Mouse (Mus musculus): ENCODE results near the gene Nf1. TPM values are rescaled to one million over a fixed set of nuclear protein-coding genes. Genes with fewer than 3 reads are reported as not detected.

Gene Nf1
- polyA plus RNA-seq, 1 experiment from 2014 or later: 12.7 TPM

DNA sequence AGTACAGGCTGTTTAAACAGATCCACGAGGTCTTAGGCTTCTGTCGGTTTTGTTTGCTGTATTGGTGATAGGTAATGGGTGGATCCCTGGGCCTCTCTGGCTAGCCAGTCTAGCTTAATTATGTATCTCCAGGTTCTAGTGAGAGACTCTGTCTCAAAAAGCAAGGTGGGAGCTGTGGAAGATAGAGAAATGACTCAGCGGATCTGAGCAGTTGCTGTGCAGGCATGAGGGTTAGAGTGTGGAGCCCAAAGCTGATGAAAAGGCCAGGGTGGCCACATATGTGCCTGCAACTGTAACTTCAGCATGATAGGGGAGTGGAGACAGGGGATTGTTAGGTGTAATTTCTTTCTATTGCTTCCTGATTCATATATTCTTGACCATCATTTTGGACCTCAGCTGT, 17.5 kb downstream of the Nf1 start:
- Histone ChIP-seq H3K36me3 (replicated peaks; ENCODE audit: control insufficient read depth, insufficient read depth) (no peaks in the 10 kb centered on the region), H3K9me3 (ENCODE audit: control insufficient read depth, low read length) (no peaks in the 10 kb centered on the region), H3K27me3 (ENCODE audit: control insufficient read depth, insufficient read depth, low read length) (no peaks in the 10 kb centered on the region), H3K4me3 (replicated peaks; ENCODE audit: low read length) (no peak overlapping the region), H3K4me1 (replicated peaks; ENCODE audit: control insufficient read depth, insufficient read depth, low read length) (no peaks in the 10 kb centered on the region; the same call in none of the 2 replicates), H3K9ac (no peak overlapping the region), H3K4me2 (replicated peaks) (no peak overlapping the region), H3K27ac (no peak overlapping the region)
- ATAC-seq (ENCODE audit: low FRiP score): no peak
- 96% methylated on average over 3 of the region's 3 CpGs for WGBS
- DNase-seq (ENCODE audit: low spot score): no peak

DNA sequence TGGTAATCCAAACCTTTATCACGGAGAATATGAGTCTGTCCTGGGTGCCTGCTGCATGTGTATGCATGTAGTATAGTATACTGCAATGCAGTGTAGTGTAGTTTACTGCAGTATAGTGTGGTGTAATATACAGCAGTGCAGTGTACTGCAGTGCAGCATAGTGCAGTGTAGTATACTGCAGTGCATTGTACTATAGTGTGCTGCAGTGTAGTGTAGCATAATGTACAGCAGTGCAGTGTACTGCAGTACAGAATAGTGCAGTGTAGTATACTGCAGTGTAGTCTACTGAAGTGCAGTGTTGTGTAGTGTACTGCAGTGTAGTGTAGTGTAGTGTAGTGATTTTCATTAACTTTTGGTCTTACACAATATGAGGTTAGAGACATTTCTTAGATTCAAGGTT, 17.9 kb downstream of the Nf1 start:
- no peaks in the 10 kb centered on the region for H3K9me3 ChIP-seq (ENCODE audit: control insufficient read depth, low read length)
- H3K4me2 ChIP-seq (replicated peaks): no peak overlapping the region
- no peaks in the 10 kb centered on the region; the same call in none of the 2 replicates for H3K4me1 ChIP-seq (replicated peaks; ENCODE audit: control insufficient read depth, insufficient read depth, low read length)
- no peak overlapping the region for H3K27ac ChIP-seq
- no peak overlapping the region for H3K4me3 ChIP-seq (replicated peaks; ENCODE audit: low read length)
- H3K27me3 ChIP-seq (ENCODE audit: control insufficient read depth, insufficient read depth, low read length): no peaks in the 10 kb centered on the region
- WGBS: 98% methylated on average over 1 of the region's 1 CpGs
- no peak overlapping the region for H3K9ac ChIP-seq
- ATAC-seq (ENCODE audit: low FRiP score): no peak
- no peaks in the 10 kb centered on the region for H3K36me3 ChIP-seq (replicated peaks; ENCODE audit: control insufficient read depth, insufficient read depth)
- no peak for DNase-seq (ENCODE audit: low spot score)

DNA sequence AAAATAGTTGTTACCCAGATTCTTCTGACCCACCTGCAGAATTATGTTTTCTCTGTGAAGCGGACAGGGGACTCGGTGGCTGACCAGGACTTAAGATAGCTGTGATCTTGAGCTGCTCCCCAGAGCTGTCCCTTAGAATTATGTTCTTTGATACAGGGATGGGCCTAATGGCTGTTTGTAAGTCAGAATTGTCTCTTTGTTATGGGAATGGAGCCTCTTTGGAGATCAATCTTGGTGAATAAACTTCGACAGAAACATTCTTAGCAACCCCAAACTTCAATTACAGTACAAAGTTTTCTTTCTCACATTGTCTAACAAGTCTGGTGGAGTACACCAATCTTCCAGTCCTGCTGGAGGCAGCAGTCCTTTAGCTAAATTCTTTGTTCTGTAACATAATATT, 25.5 kb downstream of the Nf1 start:
- no peak overlapping the region for H3K9ac ChIP-seq
- H3K9me3 ChIP-seq (ENCODE audit: control insufficient read depth, low read length): no peaks in the 10 kb centered on the region
- WGBS: 90% methylated on average over 3 of the region's 3 CpGs
- DNase-seq (ENCODE audit: low spot score): no peak
- H3K4me2 ChIP-seq (replicated peaks): no peak overlapping the region
- no peak overlapping the region for H3K4me3 ChIP-seq (replicated peaks; ENCODE audit: low read length)
- H3K4me1 ChIP-seq (replicated peaks; ENCODE audit: control insufficient read depth, insufficient read depth, low read length): peaks cover 5% of the 10 kb centered on the region; the same call in 1 of the 2 replicates
- no peak overlapping the region for H3K27ac ChIP-seq
- H3K27me3 ChIP-seq (ENCODE audit: control insufficient read depth, insufficient read depth, low read length): no peaks in the 10 kb centered on the region
- ATAC-seq (ENCODE audit: low FRiP score): no peak
- H3K36me3 ChIP-seq (replicated peaks; ENCODE audit: control insufficient read depth, insufficient read depth): no peaks in the 10 kb centered on the region

DNA sequence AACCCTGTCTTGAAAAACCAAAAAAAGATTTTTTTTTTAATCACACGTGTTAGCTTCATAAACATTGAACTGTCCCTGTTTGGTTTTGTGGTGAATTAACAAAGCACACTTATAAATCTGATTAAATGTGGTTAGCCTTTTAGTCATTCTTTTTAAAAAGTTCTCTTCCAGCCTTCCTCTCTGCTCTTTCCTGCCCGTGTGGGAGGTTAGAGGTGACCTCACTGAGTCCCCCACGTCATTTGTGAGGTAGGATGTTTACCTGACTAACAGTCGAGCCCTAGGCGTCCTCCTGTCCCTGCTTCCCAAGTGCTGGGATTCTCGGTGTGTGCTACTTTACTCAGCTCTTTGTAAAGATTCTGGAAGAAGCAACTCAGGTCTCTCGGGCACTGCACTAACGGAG, 26.8 kb downstream of the Nf1 start:
- WGBS: 41% methylated on average over 8 of the region's 8 CpGs
- H3K4me3 ChIP-seq (replicated peaks; ENCODE audit: low read length): no peak overlapping the region
- no peak overlapping the region for H3K4me2 ChIP-seq (replicated peaks)
- H3K4me1 ChIP-seq (replicated peaks; ENCODE audit: control insufficient read depth, insufficient read depth, low read length): peaks cover 5% of the 10 kb centered on the region; the same call in 1 of the 2 replicates
- H3K36me3 ChIP-seq (replicated peaks; ENCODE audit: control insufficient read depth, insufficient read depth): no peaks in the 10 kb centered on the region
- no peak for DNase-seq (ENCODE audit: low spot score)
- H3K9ac ChIP-seq: no peak overlapping the region
- H3K27me3 ChIP-seq (ENCODE audit: control insufficient read depth, insufficient read depth, low read length): no peaks in the 10 kb centered on the region
- H3K9me3 ChIP-seq (ENCODE audit: control insufficient read depth, low read length): no peaks in the 10 kb centered on the region
- H3K27ac ChIP-seq: no peak overlapping the region
- ATAC-seq (ENCODE audit: low FRiP score): no peak

DNA sequence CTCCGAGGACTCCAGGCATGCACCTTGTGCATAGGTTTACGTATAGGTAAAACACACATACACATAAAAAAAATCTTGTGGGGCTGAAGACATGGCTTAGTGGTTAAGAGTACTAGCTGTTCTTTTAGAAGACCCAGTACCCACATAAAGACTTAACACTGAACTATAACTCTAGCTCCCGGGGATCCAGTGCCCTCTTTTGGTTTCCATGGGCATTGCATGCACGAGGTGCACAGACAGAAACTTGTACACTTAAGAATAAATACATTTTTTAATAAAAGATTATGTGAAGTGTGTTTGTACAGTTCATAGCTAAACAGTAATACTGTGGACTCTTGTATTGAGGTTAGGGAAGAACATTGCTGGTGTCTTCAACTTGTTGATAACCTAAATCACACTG, 33.5 kb downstream of the Nf1 start:
- Histone ChIP-seq H3K4me2 (replicated peaks) (no peak overlapping the region), H3K9ac (no peak overlapping the region), H3K9me3 (ENCODE audit: control insufficient read depth, low read length) (no peaks in the 10 kb centered on the region), H3K4me3 (replicated peaks; ENCODE audit: low read length) (no peak overlapping the region), H3K27ac (no peak overlapping the region), H3K4me1 (replicated peaks; ENCODE audit: control insufficient read depth, insufficient read depth, low read length) (no peaks in the 10 kb centered on the region), H3K36me3 (replicated peaks; ENCODE audit: control insufficient read depth, insufficient read depth) (no peaks in the 10 kb centered on the region), H3K27me3 (ENCODE audit: control insufficient read depth, insufficient read depth, low read length) (no peaks in the 10 kb centered on the region)
- 93% methylated on average over 4 of the region's 4 CpGs for WGBS
- ATAC-seq (ENCODE audit: low FRiP score) (no peak), DNase-seq (ENCODE audit: low spot score) (no peak)

DNA sequence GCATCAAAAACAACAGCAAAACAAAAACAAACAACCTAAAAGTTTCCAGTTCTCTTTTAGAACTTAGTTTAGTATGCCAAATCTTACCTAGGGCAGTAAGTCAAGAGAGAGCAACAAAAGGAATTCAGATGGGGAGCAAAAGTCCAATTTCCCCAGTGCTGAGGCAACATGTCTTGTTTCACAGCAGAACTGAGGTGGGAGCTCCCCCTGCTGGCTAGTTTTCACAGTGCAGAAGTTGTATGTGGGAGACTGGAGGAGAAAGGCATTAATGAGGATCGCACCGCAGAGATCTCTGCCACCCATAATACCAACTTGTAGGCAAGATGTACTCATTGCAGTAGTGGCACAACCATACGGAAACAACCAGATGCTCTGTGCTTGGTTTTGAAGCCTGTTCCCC, 58.8 kb downstream of the Nf1 start:
- 64% methylated on average over 3 of the region's 3 CpGs for WGBS
- Histone ChIP-seq H3K4me1 (replicated peaks; ENCODE audit: control insufficient read depth, insufficient read depth, low read length) (no peaks in the 10 kb centered on the region), H3K4me2 (replicated peaks) (no peak overlapping the region), H3K36me3 (replicated peaks; ENCODE audit: control insufficient read depth, insufficient read depth) (peaks cover 36% of the 10 kb centered on the region), H3K9ac (no peak overlapping the region), H3K27me3 (ENCODE audit: control insufficient read depth, insufficient read depth, low read length) (no peaks in the 10 kb centered on the region), H3K9me3 (ENCODE audit: control insufficient read depth, low read length) (no peaks in the 10 kb centered on the region), H3K4me3 (replicated peaks; ENCODE audit: low read length) (no peak overlapping the region), H3K27ac (no peak overlapping the region)
- no peak for ATAC-seq (ENCODE audit: low FRiP score)
- DNase-seq (ENCODE audit: low spot score): peak; percentile 90

DNA sequence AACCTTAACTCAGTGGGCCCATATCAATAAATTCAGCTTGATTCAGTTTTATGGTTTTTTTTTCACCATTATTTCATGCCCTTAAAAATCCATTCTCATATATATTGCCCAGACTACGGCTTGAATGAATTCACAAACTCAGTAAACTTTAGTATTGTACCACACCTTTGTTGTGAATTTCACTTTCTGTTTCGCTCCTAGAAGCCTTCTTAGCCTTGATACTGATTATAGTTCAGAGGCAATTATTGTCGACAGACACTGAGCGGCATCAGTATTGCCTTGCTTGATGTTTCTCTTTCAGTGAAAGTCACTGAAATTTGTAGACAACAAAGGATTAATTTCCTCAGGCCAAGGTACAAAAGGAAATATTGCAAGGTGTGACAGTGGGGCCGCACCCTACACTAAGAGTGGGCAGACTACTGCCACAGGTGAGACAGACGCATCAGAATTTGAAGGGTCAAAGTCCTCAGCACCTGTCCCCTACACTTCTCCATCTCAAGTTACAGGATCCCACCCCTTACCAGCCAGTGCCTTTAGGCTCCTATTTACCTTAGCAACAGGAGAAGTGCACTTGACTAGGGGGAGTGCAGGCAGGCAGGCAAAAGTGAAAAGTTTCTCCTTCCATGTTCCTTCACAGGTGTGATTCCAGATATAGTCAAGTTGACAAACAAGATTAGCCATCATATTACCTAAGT, 64.3 kb downstream of the Nf1 start:
- no peak overlapping the region for H3K9ac ChIP-seq
- H3K4me1 ChIP-seq (replicated peaks; ENCODE audit: control insufficient read depth, insufficient read depth, low read length): no peaks in the 10 kb centered on the region
- H3K4me3 ChIP-seq (replicated peaks; ENCODE audit: low read length): no peak overlapping the region
- no peak overlapping the region for H3K4me2 ChIP-seq (replicated peaks)
- 96% methylated on average over 6 of the region's 6 CpGs for WGBS
- H3K9me3 ChIP-seq (ENCODE audit: control insufficient read depth, low read length): no peaks in the 10 kb centered on the region
- no peak for ATAC-seq (ENCODE audit: low FRiP score)
- H3K27ac ChIP-seq: no peak overlapping the region
- H3K27me3 ChIP-seq (ENCODE audit: control insufficient read depth, insufficient read depth, low read length): no peaks in the 10 kb centered on the region
- H3K36me3 ChIP-seq (replicated peaks; ENCODE audit: control insufficient read depth, insufficient read depth): peaks cover 18% of the 10 kb centered on the region
- DNase-seq (ENCODE audit: low spot score): no peak

DNA sequence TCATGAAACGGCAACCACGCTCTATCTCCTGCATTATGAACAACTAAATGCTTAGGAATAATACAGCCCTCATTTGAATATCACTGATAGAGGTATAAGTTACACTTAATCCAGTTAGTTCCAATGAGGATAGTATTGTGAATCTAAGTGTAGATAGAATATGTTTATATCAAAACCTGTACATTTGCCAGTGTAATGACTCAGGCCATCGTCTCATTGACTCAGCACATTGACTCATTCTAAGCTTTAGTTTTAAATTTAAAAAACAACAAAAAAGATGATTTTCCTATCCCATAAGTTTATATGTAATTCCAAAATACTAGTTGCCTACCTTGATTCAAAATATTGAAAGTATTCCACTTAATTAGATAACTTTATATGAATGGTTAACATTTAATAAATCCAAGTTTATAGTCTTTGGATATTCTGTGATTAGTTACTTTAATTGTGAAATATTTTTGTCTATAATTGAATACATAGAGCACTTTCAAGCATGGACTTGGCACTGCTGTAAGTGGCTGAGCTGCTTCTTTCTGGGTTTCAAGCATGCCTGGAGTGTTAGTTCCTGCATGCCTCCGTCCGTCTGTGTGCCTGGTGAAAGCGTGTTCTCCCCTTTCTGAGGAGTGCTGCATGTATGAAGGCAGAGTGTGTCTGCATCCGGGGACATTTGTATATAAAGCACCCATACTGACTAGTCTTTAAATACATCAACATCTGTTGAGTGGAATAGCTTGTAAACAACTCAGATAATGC, 74.4 kb downstream of the Nf1 start:
- H3K27ac ChIP-seq: no peak overlapping the region
- H3K4me2 ChIP-seq (replicated peaks): no peak overlapping the region
- peaks cover 49% of the 10 kb centered on the region for H3K36me3 ChIP-seq (replicated peaks; ENCODE audit: control insufficient read depth, insufficient read depth)
- no peak overlapping the region for H3K9ac ChIP-seq
- 92% methylated on average over 7 of the region's 7 CpGs for WGBS
- no peaks in the 10 kb centered on the region for H3K4me1 ChIP-seq (replicated peaks; ENCODE audit: control insufficient read depth, insufficient read depth, low read length)
- no peak overlapping the region for H3K4me3 ChIP-seq (replicated peaks; ENCODE audit: low read length)
- ATAC-seq (ENCODE audit: low FRiP score) (no peak), DNase-seq (ENCODE audit: low spot score) (no peak)
- H3K27me3 ChIP-seq (ENCODE audit: control insufficient read depth, insufficient read depth, low read length): no peaks in the 10 kb centered on the region
- H3K9me3 ChIP-seq (ENCODE audit: control insufficient read depth, low read length): no peaks in the 10 kb centered on the region

DNA sequence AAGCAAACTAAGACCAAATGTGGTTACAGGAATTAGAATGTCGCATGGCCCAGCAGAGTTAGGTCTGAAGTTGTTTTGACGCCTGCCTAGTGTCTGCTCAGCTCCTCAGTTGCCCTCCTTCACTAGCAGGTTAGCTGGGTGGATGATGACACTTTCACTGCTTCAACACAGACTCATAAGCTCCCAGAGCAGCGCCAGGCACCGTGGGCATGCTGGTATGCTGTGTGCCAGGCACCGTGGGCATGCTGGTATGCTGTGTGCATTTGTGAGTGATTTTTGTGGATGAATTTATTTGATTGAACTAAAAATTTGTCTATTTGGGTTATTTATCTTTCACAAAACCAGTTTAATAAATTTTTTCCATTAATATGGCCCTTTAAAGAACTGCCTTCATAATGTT, 83.0 kb downstream of the Nf1 start:
- H3K9me3 ChIP-seq (ENCODE audit: control insufficient read depth, low read length): no peaks in the 10 kb centered on the region
- H3K4me2 ChIP-seq (replicated peaks): no peak overlapping the region
- H3K4me3 ChIP-seq (replicated peaks; ENCODE audit: low read length): no peak overlapping the region
- no peak for DNase-seq (ENCODE audit: low spot score)
- no peaks in the 10 kb centered on the region for H3K27me3 ChIP-seq (ENCODE audit: control insufficient read depth, insufficient read depth, low read length)
- ATAC-seq (ENCODE audit: low FRiP score): no peak
- WGBS: 95% methylated on average over 5 of the region's 5 CpGs
- H3K9ac ChIP-seq: no peak overlapping the region
- peaks cover 15% of the 10 kb centered on the region for H3K36me3 ChIP-seq (replicated peaks; ENCODE audit: control insufficient read depth, insufficient read depth)
- no peaks in the 10 kb centered on the region for H3K4me1 ChIP-seq (replicated peaks; ENCODE audit: control insufficient read depth, insufficient read depth, low read length)
- no peak overlapping the region for H3K27ac ChIP-seq

Measured in hindbrain, embryonic 14.5 days (tissue).